Mouse (Mus musculus): ENCODE results near the gene Zfp346.

DNA sequence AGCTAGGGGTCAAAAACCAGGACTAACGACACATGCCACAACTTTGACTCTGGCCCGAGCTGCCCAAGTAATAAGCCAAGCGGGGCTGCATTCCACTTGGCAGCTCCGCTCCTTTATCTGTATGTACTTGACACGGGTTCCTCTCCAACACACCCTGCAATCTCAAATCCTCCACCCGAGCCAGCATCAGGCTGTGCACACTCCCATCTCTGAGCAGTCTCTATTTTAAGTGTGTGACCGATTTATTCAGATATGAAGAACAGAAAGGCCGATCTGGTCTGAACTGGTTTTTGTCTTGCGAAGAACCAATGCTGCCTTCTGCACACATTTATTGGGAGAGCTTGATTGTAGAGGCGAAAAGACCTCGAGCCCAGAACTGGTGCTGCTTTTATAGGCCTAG is 3.5 kb upstream of the Zfp346 start:
- TF ChIP-seq CTCF (IDR thresholded peaks at IDR 0.05; ENCODE audit: borderline replicate concordance, insufficient read depth, low read depth, low read length) (no peak), POLR2A (IDR thresholded peaks at IDR 0.05; ENCODE audit: borderline replicate concordance, insufficient read depth, low read length) (no peak)
